Mouse (Mus musculus): ENCODE results near the gene Htra1.

DNA sequence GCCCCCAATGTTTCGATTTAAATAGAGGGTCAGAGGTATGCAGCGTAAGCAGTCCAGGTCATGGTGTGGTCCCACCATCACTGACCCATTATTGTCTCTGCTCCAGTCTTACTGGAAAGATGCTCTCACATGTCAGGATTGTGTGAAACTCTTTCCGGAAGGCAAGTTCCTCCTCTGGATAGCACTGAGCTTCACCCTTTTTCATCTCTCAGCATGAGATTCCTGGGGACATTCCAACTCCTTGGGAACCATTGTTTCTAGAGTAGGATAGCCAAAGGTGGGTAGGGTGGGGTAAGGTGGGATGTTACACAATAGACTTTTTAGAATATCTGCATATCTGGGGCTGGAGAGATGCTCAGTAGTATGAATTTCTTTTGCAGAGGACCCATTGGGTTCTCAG lies 9.8 kb downstream of the Htra1 start:
- no peak for TF ChIP-seq GATA1 (IDR thresholded peaks at IDR 0.05; ENCODE audit: borderline replicate concordance, low read length)
- TF ChIP-seq FLI1 (IDR thresholded peaks at IDR 0.05; ENCODE audit: low read length): no peak

Measured in megakaryocyte, embryonic 14.5 days (primary cell).